Mouse (Mus musculus) c-Kit-positive CD71-positive TER-119-negative erythroid progenitor cells, embryonic 14.5 days (primary cell): ENCODE results near the gene Olfr48.

ENCODE experiments used
- DNase-seq: peaks from one replicate; pipeline ENCODE4 v3.0.0-alpha.2; 2013; ENCODE audit warnings: low read depth

The Olfr48 gene

GRCm38 (mm10) chr2:89848105-89848504 is at the start of gene Olfr48:
Gene Olfr48 (minus strand): TSS chr2:89848205.
- DNase-seq, result no peak

DNA sequence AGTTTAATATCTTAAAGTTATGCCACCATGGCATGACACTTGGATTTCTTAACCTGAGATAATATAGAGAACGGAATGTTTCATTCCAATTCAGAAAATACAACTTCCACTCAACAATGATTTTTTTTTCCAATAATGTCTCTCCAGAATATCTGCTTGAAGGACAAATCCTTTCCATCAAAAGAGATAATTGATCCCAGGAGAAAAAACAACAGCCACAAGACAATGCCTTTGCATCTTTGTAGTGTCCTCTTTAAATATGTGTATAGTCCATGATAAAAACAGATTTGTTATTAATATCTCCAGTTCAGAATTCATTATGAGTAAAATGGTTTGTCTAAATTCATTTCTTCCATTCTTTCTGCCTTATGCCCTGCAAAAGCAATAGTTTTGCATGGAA is 30.1 kb upstream of the Olfr48 start, which contains the start of gene Olfr1257:
Gene Olfr1257, plus strand, starts transcription at position 301 of the 400 bp plus-strand sequence.
- DNase-seq, result no peak

DNA sequence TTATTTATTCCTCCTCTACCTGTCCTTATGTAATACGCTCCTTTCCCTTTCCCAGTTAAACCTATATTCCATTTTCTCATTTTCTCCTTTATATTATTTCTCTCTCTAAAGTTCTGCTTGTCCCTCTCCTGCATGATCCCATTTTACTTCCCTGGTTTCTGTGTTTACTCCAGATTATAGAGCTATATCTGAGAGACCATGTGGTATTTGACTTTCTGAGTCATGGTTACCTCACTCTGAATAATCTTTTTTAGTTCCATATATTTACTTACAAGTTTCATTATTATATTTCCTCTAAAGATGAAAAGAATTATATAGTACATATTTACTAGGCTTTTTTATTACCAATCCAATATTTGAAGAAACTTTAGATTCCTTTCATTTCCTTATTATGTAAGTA is 1.2 kb upstream of the Olfr48 start:
- no peak for DNase-seq

GRCm38 (mm10) chr2:89841455-89841854 is 6.5 kb downstream of the Olfr48 start, which contains the start of gene Olfr1256:
Gene Olfr1256 (minus strand): TSS chr2:89841555.
- no peak for DNase-seq

DNA sequence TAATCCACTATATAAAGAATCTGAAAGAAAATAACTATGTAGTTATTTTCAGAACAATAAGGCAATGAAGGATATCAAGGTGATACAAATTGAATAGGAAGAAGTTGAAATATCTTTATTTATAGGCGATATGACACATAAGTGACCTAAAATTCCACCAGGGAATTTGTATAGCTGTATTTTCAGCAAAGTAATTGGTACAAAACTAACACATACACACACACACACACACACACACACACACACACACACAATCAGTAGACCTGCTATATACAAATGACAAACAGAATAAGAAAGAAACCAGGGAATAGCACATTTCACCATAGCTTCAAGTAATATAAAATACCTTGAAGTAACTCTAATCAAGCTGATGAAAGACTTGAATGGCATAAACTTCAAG is 27.8 kb downstream of the Olfr48 start:
- no peak for DNase-seq

DNA sequence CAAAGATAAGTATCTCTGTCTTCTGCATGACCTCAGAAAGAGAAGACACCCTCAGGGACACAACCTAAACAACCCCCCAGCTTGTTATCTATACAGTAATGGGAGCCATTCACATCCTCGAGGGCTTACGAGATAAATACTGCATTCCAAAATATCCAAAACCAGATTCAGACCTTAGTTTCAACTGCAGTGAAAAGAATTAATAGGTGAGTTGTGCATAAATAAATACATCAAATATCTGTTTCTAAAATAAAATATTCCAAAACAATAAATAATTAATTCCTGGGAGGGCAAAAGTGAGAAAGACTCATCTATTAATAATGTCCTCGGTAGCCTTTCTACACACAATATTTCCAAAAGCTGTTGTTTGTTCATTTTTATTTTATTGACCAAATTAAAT is 36.3 kb downstream of the Olfr48 start, which contains the start of gene Olfr1255:
Gene Olfr1255, plus strand, starts transcription at position 301 of the 400 bp plus-strand sequence.
- no peak for DNase-seq

DNA sequence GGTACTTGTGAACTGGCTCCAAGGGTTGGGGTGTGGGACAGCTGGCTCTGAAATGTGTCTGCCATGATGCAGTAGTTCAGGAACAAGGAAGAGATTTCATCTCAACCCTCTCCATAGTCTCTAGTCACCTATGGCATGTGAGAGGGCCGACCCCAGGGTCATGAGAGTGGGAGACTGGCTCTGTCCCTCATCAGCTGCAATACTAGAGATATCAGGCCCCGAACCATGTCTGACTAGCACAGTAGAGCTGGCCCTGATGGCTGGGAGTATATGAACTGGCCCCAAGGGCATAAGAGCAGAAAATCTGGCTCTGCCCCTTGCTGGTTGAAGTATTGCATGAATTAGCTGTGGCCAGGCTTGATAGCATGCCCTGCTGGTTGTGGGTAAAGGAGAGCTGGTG is 37.3 kb downstream of the Olfr48 start:
- DNase-seq, result no peak

DNA sequence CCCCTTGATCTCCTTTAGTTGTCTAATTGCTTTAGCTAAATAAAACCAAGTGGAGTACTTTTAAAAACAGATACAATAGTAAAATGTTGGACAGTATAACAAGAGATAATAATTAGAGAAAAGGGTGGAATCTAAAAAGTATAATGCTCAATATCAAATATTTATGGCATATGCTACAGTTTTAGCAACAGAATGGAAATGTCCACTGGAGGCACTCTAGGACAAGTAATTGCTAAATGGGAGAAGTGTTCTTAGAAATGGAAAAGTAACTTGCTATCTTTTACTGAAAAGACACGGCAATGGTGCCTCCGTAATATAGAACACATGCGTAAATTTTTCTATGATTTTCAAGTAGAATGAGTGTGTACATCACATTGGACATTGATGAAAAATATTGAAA is 48.4 kb downstream of the Olfr48 start:
- no peak for DNase-seq

DNA sequence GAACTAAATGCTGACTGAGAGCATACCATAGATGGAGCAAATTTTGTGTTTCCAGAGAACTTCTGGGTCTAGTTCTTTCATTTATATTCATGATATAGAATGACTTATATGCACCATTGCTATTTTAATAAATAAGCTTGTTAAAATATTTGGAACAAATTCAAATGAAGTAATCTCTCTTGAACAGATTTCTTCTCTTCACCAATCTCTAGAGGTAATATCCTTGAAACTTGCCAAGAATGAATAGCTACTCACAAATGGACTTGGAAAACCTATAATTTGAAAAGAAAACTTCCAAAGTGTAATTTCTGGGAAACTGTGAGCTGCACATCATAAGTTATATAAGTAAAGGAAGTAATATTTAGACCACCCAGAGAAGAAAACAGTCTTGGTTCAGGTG is 54.5 kb downstream of the Olfr48 start, which contains the start of gene Olfr1254:
Gene Olfr1254, minus strand, starts transcription at position 101 of the 400 bp plus-strand sequence.
- DNase-seq, result no peak
